Mouse (Mus musculus) thymus, adult 2 months (tissue): ENCODE measurements around the gene Barhl1.

Source experiments
- CTCF ChIP-seq: fragments of 200-500 bp; IDR thresholded peaks from 2 replicates; pipeline ENCODE4 v1.5.1; 2012; ENCODE audit warnings: mild to moderate bottlenecking, control low read depth, low read length, moderate library complexity, borderline replicate concordance; ENCODE audit not compliant: control insufficient read depth, poor library complexity, insufficient read depth; ENCODE audit errors: extremely low read depth
- POLR2A ChIP-seq: fragments of 200-500 bp; IDR thresholded peaks from 2 replicates; pipeline ENCODE4 v1.6.1; 2012; ENCODE audit warnings: mild to moderate bottlenecking, low read length, control low read depth, moderate library complexity; ENCODE audit not compliant: control insufficient read depth, poor library complexity, insufficient read depth; ENCODE audit errors: extremely low read depth

DNA sequence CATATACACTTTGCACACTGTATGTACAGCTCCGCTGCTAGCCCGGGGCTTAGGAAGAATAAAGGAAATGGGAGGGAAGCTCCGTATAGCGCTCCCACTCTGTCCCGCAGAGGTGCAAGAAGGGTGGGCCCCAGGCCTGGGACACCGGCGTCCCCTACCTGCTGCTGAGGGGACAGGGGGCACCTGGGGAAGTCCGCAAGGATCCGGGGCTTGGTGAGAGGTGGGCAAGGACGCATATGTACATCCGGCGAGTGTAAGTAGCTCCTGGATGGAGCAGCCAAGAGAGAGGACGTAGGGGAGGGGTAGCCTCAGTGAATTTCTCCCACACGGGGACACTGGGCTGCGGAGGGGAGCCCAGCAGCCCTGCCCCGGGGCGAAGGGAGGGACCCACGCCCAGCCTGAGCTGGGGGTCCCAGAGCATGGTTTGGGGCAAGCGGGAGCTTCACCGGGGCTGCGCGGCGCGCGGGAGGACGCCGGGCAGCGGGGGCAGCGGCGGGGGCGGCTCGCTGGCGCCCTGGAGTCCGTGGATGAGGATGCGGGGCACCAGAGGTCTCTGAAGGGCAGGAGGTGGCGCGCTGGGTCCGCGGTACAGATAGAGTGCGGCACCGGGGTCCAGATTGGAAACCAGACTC, 7.2 kb downstream of the Barhl1 start:
- TF ChIP-seq CTCF (no peak), POLR2A (no peak)
